Mouse (Mus musculus) adrenal gland, postnatal 4 days (tissue): ENCODE measurements around the gene Gucy2c. TPM values are rescaled to one million over a fixed set of nuclear protein-coding genes. Genes with fewer than 3 reads are reported as not detected.

Source experiments
- DNase-seq, 2 experiments: peaks; one replicate each; pipeline ENCODE4 v3.0.0; 2021 to 2022; ENCODE audit warnings: low spot score in 2 of 2, mixed read lengths in 2 of 2
- total RNA-seq, 2 experiments: library from RNA; stranded (reverse); gene quantifications; 2 replicates each; pipeline ENCODE4 v1.2.3; 2021

Gucy2c gene
- total RNA-seq, 2 experiments from 2014 or later: 0.11 to 0.17 TPM

GRCm38 (mm10) chr6:136742352-136743118 lies 39.0 kb downstream of the Gucy2c start:
- peak; percentile 51 to 72 for DNase-seq

- DNase-seq: no peak
Measured at GRCm38 (mm10) chr6:136741281-136741680, 40.3 kb downstream of the Gucy2c start.

DNA sequence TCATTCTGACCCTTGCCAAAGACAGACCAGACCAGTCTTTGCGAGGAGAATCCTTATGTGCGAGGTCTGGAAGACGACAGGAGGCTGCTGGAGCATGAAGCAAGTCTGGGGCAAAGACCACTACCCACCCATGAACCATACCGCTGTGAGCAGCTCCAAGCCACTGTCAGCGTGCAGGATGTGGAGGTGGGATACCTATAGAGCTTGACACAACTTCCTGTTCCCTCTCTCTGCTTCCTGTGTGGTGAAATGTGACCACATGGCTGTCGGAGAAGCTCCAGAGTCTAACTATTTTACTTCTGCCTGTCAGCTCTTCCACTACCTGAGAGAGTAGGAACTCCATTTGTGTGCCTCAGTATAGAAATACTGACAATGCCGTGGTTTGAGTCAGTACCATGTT lies 45.8 kb downstream of the Gucy2c start:
- DNase-seq: no peak

- DNase-seq: no peak
Measured at GRCm38 (mm10) chr6:136728144-136728543, 53.4 kb downstream of the Gucy2c start.

- DNase-seq: no peak
Measured at GRCm38 (mm10) chr6:136723171-136723570, 58.4 kb downstream of the Gucy2c start.

GRCm38 (mm10) chr6:136722565-136722964 lies 59.0 kb downstream of the Gucy2c start:
- no peak for DNase-seq

DNA sequence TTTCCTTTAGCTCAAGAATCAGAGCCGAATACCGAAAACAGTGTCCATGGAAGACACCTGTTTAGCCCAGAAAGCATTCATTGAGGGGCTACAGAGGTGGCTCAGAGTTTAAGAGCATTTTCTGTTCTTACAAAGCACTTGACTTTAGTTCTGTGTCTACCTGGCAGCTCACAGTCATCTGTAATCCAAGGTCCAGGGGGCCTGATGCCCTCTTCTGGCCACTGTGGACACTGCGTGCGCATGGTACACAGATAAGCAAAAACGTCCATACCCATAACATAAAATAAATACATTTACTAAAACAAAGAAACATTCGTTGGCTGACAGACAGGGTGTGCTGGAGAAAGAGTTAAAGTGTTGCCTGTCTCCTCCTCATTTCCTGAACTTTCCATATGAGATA lies 59.6 kb downstream of the Gucy2c start:
- peak; percentile 15 to 27 for DNase-seq

DNA sequence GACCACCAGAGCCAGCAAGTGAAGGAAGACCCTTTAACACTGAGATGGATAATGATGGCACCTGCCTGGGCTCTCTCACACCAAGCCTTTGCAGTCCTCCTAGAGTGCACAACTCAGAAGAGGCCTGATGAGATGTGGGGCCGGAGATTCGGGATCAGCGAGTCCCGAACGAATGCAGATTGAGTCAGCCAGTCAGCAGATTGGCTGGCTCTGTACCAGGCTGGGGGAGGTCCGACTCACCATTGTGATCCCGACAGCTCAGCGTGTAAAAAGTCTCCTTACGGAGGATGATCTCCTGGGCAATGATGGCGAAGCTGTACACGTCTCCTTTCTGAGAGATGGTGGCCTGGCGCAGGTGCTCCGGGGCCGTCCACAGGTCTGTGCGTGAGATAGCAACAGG lies 61.1 kb downstream of the Gucy2c start:
- DNase-seq: no peak

DNA sequence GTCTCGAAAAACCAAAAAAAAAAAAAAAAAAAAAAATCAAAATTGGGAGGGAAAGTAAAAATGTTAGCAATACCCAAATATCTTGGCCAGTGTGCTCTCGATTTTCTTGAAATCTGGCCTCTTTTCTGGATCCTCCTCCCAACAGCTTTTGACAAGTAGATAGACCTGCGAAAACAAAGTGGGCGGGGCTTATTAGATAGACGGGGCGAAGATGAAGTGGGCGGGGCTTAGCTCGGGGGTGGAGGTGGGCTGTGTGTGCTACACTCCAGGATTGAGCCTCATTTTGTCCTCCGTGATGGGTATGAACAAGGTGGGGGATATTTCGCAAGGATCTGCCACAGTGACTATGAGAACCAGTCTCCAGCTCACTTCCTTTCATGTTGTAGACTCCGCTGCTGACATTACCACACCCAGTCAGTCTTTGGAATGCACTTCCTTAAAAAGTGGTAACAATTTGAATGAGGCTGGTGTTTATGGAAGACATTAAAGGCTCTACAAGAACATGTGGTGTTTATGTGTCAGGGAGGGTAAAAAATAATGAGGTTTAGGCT lies 65.6 kb downstream of the Gucy2c start:
- no peak for DNase-seq

DNA sequence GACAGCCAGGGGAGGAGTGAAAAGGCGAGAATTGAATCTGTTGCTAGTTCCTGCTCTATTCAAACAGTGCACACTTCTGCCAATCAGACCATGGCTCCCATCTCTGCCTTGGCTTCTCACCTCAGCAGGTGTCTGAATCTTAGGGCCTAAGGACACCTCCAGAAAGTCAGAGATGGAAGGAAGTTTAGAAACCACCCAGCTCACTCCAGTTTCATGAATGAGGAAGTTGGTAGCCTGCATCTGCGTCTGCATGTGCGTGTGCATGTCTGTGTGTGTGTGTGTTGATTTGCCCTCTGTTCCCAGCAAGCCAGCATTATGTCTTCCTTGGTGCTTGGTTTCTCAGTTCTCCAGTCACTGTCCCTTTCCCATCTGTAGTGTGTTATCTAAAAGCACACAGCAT lies 67.5 kb downstream of the Gucy2c start:
- no peak for DNase-seq

DNA sequence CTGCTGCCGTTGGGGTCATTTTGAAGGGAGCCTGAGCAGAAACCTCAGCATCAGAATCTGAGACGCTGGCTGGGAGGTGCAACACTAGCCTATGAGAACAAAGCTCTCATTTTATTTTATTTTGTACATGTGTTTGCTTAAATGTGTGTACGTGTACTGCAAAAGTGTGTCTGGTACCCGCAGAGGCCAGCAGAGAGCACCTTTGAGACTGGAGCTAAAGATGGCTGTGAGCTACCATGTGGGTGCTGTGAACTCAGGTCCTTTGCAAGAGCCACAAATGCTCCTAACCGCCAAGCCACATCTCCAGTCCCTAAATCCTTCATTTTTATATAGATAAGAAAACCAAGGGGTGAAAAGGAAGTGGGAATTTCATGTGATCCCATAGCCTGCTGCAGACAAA lies 71.2 kb downstream of the Gucy2c start:
- no peak for DNase-seq

DNA sequence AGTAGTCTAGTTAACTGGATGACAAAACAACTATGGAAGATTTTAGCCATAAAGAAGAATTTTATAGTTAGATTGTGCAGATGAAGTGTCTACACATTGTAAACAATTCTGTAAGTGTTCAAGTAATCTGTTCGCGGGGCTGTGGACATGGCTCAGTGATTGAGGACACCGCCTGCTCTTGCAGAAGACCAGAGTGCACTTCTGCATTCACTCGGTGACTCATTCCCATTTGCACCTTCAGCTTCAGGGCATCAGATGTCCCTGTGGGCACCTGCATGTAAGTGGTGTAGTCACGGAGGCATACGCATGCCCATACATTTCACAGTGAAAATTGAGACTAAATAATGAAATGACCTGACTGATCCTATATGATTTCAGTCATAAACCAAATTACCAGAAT lies 73.0 kb downstream of the Gucy2c start:
- DNase-seq: no peak

DNA sequence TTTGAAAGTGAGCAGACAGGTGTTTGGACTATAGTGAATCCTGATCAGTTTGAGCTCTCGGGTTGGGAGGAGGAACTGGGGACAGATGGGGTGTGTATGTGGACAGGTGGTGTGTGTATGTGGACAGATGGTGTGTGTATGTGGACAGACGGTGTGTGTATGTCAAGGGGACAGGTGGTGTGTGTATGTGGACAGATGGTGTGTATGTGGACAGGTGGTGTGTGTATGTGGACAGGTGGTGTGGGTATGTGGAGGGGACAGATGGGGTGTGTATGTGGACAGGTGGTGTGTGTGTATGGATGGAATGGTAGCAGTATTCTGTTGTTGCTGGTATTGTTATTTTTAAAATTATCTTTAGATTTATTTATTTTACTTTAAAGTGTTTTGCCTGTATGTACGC lies 79.7 kb downstream of the Gucy2c start:
- no peak for DNase-seq

DNA sequence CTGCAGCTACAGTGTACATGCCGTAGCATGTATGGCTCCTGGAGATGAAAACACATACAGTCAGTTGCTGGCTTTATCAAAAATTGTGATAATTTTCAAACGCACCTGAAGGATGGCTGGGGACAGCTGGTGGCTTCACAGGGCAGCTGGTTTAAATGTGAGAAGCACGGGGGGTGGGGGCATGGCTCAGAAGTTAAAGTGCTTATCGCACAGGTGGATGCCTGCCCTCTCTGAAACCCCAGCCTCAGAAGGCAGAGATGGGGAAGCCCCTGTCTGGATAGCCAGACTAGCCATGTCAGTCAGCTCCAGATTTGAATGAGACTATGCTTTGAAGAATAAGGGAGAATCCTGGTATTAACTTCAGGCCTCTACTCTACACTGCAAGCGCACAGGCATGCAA lies 80.4 kb downstream of the Gucy2c start:
- DNase-seq: no peak

- no peak for DNase-seq
Measured at GRCm38 (mm10) chr6:136691314-136691713, 90.3 kb downstream of the Gucy2c start.

- no peak for DNase-seq
Measured at GRCm38 (mm10) chr6:136690527-136690926, 91.0 kb downstream of the Gucy2c start.

DNA sequence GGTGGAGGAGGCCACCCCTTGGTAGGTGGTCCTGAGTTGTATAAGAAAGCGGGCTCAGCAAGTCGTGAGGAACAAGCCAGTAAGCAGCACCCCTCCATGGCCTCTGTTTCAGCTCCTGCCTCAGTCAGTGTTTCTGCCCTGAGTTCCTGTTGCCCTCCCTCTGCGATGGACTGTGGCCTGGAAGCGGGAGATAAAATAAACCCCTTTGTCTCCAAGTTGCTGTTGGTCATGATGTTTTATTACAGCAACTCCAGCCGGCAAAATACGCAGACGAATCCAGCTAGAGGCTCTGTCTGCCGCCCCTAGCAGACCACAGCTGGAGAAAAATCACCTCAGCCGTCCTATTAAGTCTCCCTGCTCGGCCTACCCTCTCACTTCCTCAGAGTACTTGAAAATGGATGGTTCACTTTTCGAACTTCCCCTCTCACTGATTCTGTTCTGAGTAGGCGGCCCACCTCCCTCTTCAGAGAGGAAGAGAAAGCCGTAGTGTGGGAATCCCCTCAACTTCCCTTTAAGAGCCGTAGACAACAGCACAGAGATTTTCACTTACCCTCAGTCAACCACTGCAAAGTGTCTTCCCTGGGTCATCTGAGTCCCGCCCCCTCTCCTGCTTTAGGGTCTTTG lies 91.7 kb downstream of the Gucy2c start:
- no peak for DNase-seq

DNA sequence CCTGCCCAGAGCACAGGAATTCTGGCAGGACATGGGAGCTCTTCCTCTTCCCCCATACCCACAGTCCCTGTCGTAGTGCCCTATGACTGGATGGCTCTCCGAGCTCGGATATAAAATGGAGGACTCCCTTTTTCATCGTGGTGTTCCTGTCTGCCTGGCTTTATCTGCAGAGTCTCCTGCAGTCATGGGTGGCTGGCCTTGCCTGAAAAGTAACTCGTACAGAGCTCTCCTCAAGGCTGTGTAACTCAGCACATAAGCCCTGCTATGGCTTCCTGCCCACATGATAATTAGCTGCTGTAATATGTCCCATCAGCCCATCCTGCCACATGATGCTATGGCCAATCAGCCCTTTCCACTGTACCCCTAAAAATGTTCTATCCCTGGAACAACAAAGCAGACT lies 96.1 kb downstream of the Gucy2c start:
- DNase-seq: no peak

DNA sequence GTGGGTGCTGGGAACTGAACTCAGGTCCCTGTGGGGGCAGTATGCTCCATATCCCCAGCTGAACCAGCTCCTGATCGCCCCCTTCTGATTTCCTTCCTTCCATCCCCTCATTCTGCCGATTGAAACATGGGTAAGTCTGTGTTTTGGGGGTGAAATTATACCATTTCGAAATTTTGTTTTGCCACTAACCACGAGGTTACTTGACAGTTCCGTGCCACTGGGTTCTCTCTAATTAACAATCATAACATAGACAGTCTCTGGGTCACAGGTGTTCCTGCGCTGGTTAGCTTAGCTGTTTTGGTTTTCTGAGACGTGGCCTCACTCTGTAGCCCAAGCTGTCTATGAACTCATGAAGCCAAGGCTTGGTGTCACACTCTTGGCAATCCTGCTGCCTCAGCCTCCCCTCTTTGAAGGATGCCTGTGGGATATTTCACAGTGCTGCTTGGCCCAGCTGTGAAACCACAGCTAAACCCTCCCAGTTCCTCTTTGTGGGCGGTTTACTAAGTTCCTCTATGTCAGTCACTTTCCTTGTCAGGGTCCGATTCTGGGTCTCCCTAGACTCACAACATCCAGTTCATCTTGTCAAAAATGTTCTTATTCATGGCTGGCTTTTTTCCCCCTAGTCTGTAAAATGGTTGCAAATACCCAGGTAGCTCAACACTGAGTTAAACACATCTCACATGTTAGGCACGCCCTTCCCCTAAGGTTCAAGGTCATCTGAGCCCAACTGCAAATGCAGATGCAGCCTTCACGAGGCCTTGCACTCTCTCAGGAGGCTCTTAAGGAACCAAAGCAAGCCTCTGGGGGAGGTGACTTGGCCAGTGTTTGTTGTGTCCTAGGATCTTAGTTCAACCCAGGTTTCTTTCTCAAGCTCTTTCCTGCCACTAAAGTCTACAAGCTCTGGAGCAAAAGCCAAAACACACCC lies 97.9 kb downstream of the Gucy2c start:
- DNase-seq: no peak

DNA sequence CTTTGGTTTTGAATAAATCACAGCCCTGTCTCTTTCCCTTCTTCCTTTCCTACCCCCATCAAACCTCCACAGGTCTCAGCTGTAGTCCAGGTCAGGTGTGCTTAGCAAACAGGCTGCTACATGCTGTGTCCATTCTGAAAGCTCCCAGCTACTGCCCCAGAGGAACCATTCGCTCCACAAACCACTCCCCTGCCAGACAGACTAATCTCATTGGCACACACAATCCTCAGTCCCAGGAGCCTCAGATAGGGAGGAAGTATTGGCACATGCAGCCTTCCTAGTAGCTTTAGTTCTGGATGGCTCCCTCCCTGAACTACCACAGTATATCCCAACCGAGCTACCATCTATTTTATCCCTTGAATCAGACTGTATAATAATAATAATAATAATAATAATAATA lies 102.2 kb downstream of the Gucy2c start:
- no peak for DNase-seq

DNA sequence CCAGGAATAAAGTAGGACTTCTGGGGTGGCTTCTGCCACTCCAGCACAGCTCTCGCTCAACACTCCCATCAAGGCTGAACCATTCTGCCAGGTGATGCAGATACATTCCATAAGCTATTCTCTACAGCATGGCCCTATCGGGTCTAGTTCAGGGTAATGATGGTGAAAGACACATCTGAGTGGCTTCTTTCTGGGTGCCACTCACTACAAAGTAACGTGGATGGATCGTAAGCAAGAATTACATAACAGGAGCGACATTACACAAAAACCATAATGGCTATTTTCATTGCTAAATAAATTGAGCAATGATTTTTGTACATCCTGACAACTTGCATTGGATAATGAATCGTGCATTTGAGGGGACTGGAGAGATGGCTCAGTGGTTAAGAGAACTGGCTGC lies 106.6 kb downstream of the Gucy2c start:
- DNase-seq: no peak

- DNase-seq: no peak
Measured at GRCm38 (mm10) chr6:136672467-136672866, 109.1 kb downstream of the Gucy2c start.
